10 mouse cellular contexts compared by ENCODE assay signal in the genomic region with DNA sequence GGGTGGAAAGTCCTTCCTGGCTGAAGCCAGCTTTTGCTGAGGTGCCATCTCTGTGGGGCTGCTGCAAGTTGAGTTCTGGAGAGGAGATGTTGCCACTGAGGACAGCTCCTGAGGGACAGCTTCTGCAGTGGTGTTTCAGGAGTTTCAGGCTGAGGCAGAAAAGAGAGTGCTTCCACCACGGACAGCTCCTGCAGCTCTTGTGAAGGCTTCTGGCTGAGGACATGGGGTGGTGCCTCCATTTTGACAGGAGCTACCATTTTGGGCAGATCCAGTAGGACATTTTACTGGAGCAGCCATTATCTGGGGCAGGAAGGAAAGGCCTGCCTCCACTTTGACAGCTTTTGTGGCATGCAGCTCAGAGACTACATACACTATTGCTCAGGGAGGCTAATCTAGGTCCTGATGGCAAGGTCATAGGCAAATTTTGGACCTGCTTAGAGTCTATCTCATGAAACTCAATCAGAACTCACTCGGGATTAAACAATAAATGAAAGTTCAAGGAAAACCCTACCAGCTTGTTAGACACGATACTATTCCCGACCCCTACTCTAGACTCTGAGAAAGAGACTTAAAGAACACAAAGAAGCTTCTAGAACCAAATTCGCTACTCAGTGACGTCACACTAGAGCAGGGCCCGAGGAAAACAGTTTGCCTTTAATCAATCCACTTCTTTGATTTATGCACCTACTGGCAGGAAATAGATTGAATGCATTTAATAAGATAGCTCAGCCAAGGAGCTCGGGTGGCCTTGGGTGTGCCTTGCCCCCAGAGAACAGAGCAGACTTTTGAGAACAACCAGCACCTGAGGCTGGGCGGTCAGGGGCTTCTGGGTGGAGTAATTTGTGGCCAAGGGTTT.
DNase-seq lines count a peak whose midpoint lies in the region; ATAC-seq and TF ChIP-seq lines count a peak whose summit lies in the region.
"Had no signal": no experiment of that assay in that cellular context is flagged by ENCODE, and none has a peak within 500 bp of the region (broad histone marks: within the 10 kb centered on the region; RNA-seq: fewer than 3 reads in every experiment).

No protein-coding gene starts in this region.

- H3K9me3 ChIP-seq in forebrain, embryonic 12.5 days = no peaks in the 10 kb centered on the region
- no peaks in the 10 kb centered on the region for H3K9me3 ChIP-seq in limb, embryonic 11.5 days (ENCODE audit: control insufficient read depth, low read length)
- H3K9me3 ChIP-seq in neural tube, embryonic 15.5 days (replicated peaks) = no peaks in the 10 kb centered on the region
- H3K9me3 ChIP-seq: lung, embryonic 15.5 days had no signal

- peaks cover 18% of the 10 kb centered on the region for H3K4me1 ChIP-seq in forebrain, embryonic 12.5 days
- no peaks in the 10 kb centered on the region for H3K4me1 ChIP-seq in limb, embryonic 11.5 days (ENCODE audit: control insufficient read depth, insufficient read depth, low read length)
- peaks cover 16% of the 10 kb centered on the region for H3K4me1 ChIP-seq in neural tube, embryonic 15.5 days
- H3K4me1 ChIP-seq: lung, embryonic 15.5 days had no signal

- peak; percentile 5 for ATAC-seq in forebrain, embryonic 12.5 days (ENCODE audit: low FRiP score)
- no peak for ATAC-seq in limb, embryonic 11.5 days (ENCODE audit: insufficient number of reproducible peaks, low FRiP score, low TSS enrichment, low read depth)
- peak; percentile 1 for ATAC-seq in neural tube, embryonic 15.5 days (ENCODE audit: low FRiP score)

- H3K9ac ChIP-seq in forebrain, embryonic 12.5 days = no peak overlapping the region
- H3K9ac ChIP-seq in limb, embryonic 11.5 days (ENCODE audit: low read length) = no peak overlapping the region
- no peak overlapping the region for H3K9ac ChIP-seq in neural tube, embryonic 15.5 days (replicated peaks)
- H3K9ac ChIP-seq: lung, embryonic 15.5 days had no signal

- no peak for DNase-seq in layer of hippocampus, adult 2 months (ENCODE audit: low spot score in 2 of 2)
- no peak for DNase-seq in layer of hippocampus, adult 9-10 months (ENCODE audit: low spot score)
- peak; percentile 27 for DNase-seq in limb, embryonic 11.5 days (ENCODE audit: low spot score)
- DNase-seq in left cerebral cortex, postnatal 25 days (ENCODE audit: low spot score in 2 of 2) = no peak
- DNase-seq in heart, adult 9 months (ENCODE audit: low spot score in 2 of 2) = no peak
- no peak for DNase-seq in left cerebral cortex, adult 2 months (ENCODE audit: extremely low spot score in 1 of 2, low spot score in 2 of 2)
- DNase-seq: spleen, adult 18-20 months had no signal

- H3K4me3 ChIP-seq in layer of hippocampus, adult 2 months = peak overlapping the region; percentile 19; the same call in 1 of the 2 replicates
- H3K4me3 ChIP-seq in forebrain, embryonic 12.5 days (replicated peaks) = no peak overlapping the region
- no peak overlapping the region for H3K4me3 ChIP-seq in limb, embryonic 11.5 days (ENCODE audit: low read depth, low read length)
- H3K4me3 ChIP-seq in neural tube, embryonic 15.5 days (replicated peaks) = no peak overlapping the region
- H3K4me3 ChIP-seq in left cerebral cortex, adult 2 months = no peak overlapping the region
- H3K4me3 ChIP-seq: lung, embryonic 15.5 days had no signal

- no peaks in the 10 kb centered on the region for H3K36me3 ChIP-seq in forebrain, embryonic 12.5 days (replicated peaks)
- H3K36me3 ChIP-seq in limb, embryonic 11.5 days (ENCODE audit: control insufficient read depth, insufficient read depth, low read length) = no peaks in the 10 kb centered on the region
- H3K36me3 ChIP-seq in neural tube, embryonic 15.5 days = no peaks in the 10 kb centered on the region
- H3K36me3 ChIP-seq: lung, embryonic 15.5 days had no signal

- intact Hi-C loops in left cerebral cortex, postnatal 25 days (cut with DNase I) = no loop called here
- intact Hi-C loops in left cerebral cortex, adult 2 months (cut with DNase I) = loop anchor here (5.0 kb wide), 1 partner anchor 106 kb away; no protein-coding TSS in a partner anchor

- peak overlapping the region; percentile 38 for H3K4me2 ChIP-seq in forebrain, embryonic 12.5 days
- no peak overlapping the region for H3K4me2 ChIP-seq in limb, embryonic 11.5 days (ENCODE audit: low read depth, severe bottlenecking)
- peak overlapping the region; percentile 41 for H3K4me2 ChIP-seq in neural tube, embryonic 15.5 days
- H3K4me2 ChIP-seq: lung, embryonic 15.5 days had no signal

- peaks cover 10% of the 10 kb centered on the region; the same call in 1 of the 2 replicates for H3K27me3 ChIP-seq in forebrain, embryonic 12.5 days
- no peaks in the 10 kb centered on the region for H3K27me3 ChIP-seq in limb, embryonic 11.5 days (ENCODE audit: control insufficient read depth, insufficient read depth, low read length)
- H3K27me3 ChIP-seq in neural tube, embryonic 15.5 days (replicated peaks) = no peaks in the 10 kb centered on the region
- H3K27me3 ChIP-seq: lung, embryonic 15.5 days had no signal

- 42% methylated on average over 9 of the region's 9 CpGs for WGBS in forebrain, embryonic 12.5 days
- 72% methylated on average over 9 of the region's 9 CpGs for WGBS in limb, embryonic 11.5 days
- WGBS in neural tube, embryonic 15.5 days = 45% methylated on average over 9 of the region's 9 CpGs

- H3K27ac ChIP-seq in layer of hippocampus, adult 2 months = peak overlapping the region; percentile 82
- peak overlapping the region; percentile 81 for H3K27ac ChIP-seq in forebrain, embryonic 12.5 days
- no peak overlapping the region for H3K27ac ChIP-seq in limb, embryonic 11.5 days (replicated peaks; ENCODE audit: low read depth, low read length)
- H3K27ac ChIP-seq in neural tube, embryonic 15.5 days (replicated peaks) = peak overlapping the region; percentile 71; the same call in 1 of the 2 replicates
- no peak overlapping the region for H3K27ac ChIP-seq in left cerebral cortex, adult 2 months
- H3K27ac ChIP-seq: lung, embryonic 15.5 days had no signal

- TF ChIP-seq CTCF in layer of hippocampus, adult 2 months (conservative IDR thresholded peaks at IDR 0.05) = peak; percentile 41; the same call in 1 of the 2 replicates
- no peak for TF ChIP-seq CTCF in left cerebral cortex, adult 2 months (IDR thresholded peaks at IDR 0.05)

Comparison
In these comparisons a context has a peak if more than half of its experiments do, and no peak if none do; other contexts are left out.
1. H3K27ac ChIP-seq: peak in layer of hippocampus, adult 2 months (single experiment), forebrain, embryonic 12.5 days (single experiment) and neural tube, embryonic 15.5 days (single experiment); none in limb, embryonic 11.5 days (single experiment) and left cerebral cortex, adult 2 months (single experiment).